Mouse (Mus musculus): ENCODE results near the gene Rgs6. TPM values are rescaled to one million over a fixed set of nuclear protein-coding genes. Genes with fewer than 3 reads are reported as not detected.

Gene Rgs6
- polyA plus RNA-seq, 1 experiment, result 2.9 TPM

- 71% methylated on average over 3 of the region's 3 CpGs for WGBS
- Histone ChIP-seq H3K27me3 (replicated peaks; ENCODE audit: control insufficient read depth, insufficient read depth, low read length) (no peaks in the 10 kb centered on the region), H3K36me3 (ENCODE audit: control insufficient read depth, insufficient read depth, low read length) (no peaks in the 10 kb centered on the region), H3K4me1 (ENCODE audit: control insufficient read depth, insufficient read depth, low read length) (no peaks in the 10 kb centered on the region), H3K27ac (ENCODE audit: insufficient read depth, low read depth, low read length) (no peak overlapping the region), H3K4me3 (ENCODE audit: insufficient read depth, low read depth, low read length) (no peak overlapping the region)
- TF ChIP-seq CTCF (conservative IDR thresholded peaks at IDR 0.05; ENCODE audit: insufficient read depth, insufficient read length, low read depth, low read length), result peak; percentile 40
- TF ChIP-seq POLR2A (IDR thresholded peaks at IDR 0.05; ENCODE audit: low read depth, low read length), result no peak
- no peak for DNase-seq
These were observed 438.9 kb downstream of the Rgs6 start for GRCm38 (mm10) chr12:83026985-83027384.

DNA sequence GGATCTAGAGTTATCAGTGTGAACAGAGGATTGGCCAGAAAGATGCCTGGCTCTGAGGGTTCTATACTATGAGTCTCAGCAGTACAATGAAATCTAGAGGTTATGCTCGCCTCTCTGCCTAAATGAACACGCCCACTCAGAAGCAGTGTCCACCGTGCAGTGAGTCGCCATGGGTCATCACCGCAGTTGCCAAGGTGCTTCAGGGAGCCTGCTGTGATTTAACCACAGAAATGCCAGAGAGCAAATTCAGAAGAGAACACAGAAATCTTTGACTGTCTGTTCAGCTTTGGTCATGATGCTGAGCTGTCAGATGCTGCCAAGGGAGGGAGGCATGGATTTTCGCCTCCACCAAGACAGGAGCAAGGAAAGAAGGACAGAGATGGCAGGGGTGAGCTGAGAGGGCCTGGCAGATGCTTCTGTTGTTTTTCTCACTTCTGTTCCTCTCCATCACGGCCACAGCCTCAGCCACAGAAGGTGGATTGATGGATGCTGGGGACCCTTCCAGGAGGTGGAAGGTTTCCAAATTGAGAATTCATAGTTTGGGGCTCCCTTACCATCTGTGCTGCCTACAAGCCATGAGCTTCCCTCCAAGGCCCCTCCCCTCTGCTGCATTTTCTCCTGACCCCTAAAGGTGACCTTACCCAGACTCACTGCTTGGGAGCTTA is 445.2 kb downstream of the Rgs6 start:
- Histone ChIP-seq H3K27me3 (replicated peaks; ENCODE audit: control insufficient read depth, insufficient read depth, low read length) (no peaks in the 10 kb centered on the region), H3K4me3 (ENCODE audit: insufficient read depth, low read depth, low read length) (no peak overlapping the region), H3K4me1 (ENCODE audit: control insufficient read depth, insufficient read depth, low read length) (no peaks in the 10 kb centered on the region), H3K27ac (ENCODE audit: insufficient read depth, low read depth, low read length) (no peak overlapping the region), H3K36me3 (ENCODE audit: control insufficient read depth, insufficient read depth, low read length) (no peaks in the 10 kb centered on the region)
- TF ChIP-seq POLR2A (IDR thresholded peaks at IDR 0.05; ENCODE audit: low read depth, low read length) (no peak), CTCF (conservative IDR thresholded peaks at IDR 0.05; ENCODE audit: insufficient read depth, insufficient read length, low read depth, low read length) (no peak)
- no peak for DNase-seq
- 59% methylated on average over 7 of the region's 7 CpGs for WGBS

- 83% methylated on average over 3 of the region's 3 CpGs for WGBS
- TF ChIP-seq CTCF (conservative IDR thresholded peaks at IDR 0.05; ENCODE audit: insufficient read depth, insufficient read length, low read depth, low read length) (no peak), POLR2A (IDR thresholded peaks at IDR 0.05; ENCODE audit: low read depth, low read length) (no peak)
- H3K27ac ChIP-seq (ENCODE audit: insufficient read depth, low read depth, low read length), result no peak overlapping the region
- DNase-seq, result no peak
- no peaks in the 10 kb centered on the region for H3K36me3 ChIP-seq (ENCODE audit: control insufficient read depth, insufficient read depth, low read length)
- H3K4me1 ChIP-seq (ENCODE audit: control insufficient read depth, insufficient read depth, low read length), result no peaks in the 10 kb centered on the region
- H3K27me3 ChIP-seq (replicated peaks; ENCODE audit: control insufficient read depth, insufficient read depth, low read length), result no peaks in the 10 kb centered on the region
- no peak overlapping the region for H3K4me3 ChIP-seq (ENCODE audit: insufficient read depth, low read depth, low read length)
These were observed 446.9 kb downstream of the Rgs6 start for GRCm38 (mm10) chr12:83034859-83035569.

GRCm38 (mm10) chr12:83037798-83038560 is 449.9 kb downstream of the Rgs6 start:
- WGBS, result 57% methylated on average over 25 of the region's 25 CpGs
- H3K27ac ChIP-seq (ENCODE audit: insufficient read depth, low read depth, low read length), result no peak overlapping the region
- TF ChIP-seq CTCF (conservative IDR thresholded peaks at IDR 0.05; ENCODE audit: insufficient read depth, insufficient read length, low read depth, low read length) (no peak), POLR2A (IDR thresholded peaks at IDR 0.05; ENCODE audit: low read depth, low read length) (no peak)
- H3K27me3 ChIP-seq (replicated peaks; ENCODE audit: control insufficient read depth, insufficient read depth, low read length), result no peaks in the 10 kb centered on the region
- no peak overlapping the region for H3K4me3 ChIP-seq (ENCODE audit: insufficient read depth, low read depth, low read length)
- H3K4me1 ChIP-seq (ENCODE audit: control insufficient read depth, insufficient read depth, low read length), result no peaks in the 10 kb centered on the region
- no peaks in the 10 kb centered on the region for H3K36me3 ChIP-seq (ENCODE audit: control insufficient read depth, insufficient read depth, low read length)
- DNase-seq, result no peak

- H3K27ac ChIP-seq (ENCODE audit: insufficient read depth, low read depth, low read length), result no peak overlapping the region
- peak; percentile 45 for DNase-seq
- no peak for TF ChIP-seq POLR2A (IDR thresholded peaks at IDR 0.05; ENCODE audit: low read depth, low read length)
- TF ChIP-seq CTCF (conservative IDR thresholded peaks at IDR 0.05; ENCODE audit: insufficient read depth, insufficient read length, low read depth, low read length), result no peak
- H3K4me3 ChIP-seq (ENCODE audit: insufficient read depth, low read depth, low read length), result no peak overlapping the region
- no peaks in the 10 kb centered on the region for H3K4me1 ChIP-seq (ENCODE audit: control insufficient read depth, insufficient read depth, low read length)
- H3K27me3 ChIP-seq (replicated peaks; ENCODE audit: control insufficient read depth, insufficient read depth, low read length), result no peaks in the 10 kb centered on the region
- no peaks in the 10 kb centered on the region for H3K36me3 ChIP-seq (ENCODE audit: control insufficient read depth, insufficient read depth, low read length)
- whole genome bisulfite sequencing, result 68% methylated on average over 7 of the region's 7 CpGs
These were observed 450.7 kb downstream of the Rgs6 start for GRCm38 (mm10) chr12:83038779-83039178.

DNA sequence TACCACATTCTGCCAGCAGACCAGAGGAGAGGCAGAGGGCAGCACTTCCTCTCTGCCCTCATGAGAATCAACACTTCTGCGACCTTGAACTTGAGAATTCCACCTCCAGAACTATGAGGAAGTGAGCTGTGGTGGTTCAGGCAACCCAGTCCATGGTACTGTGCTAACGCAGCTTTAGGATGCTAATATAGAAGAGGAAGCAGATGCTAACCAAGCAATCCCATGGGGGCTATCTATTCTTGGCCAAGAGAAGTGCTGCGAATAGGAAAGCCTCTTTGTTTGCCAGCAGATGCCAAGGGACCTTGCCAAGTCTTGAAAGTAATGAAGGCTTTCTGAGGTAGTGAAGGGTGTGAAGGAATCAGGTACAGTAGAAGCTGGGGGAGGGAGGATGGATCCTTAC is 451.8 kb downstream of the Rgs6 start:
- Histone ChIP-seq H3K4me3 (ENCODE audit: insufficient read depth, low read depth, low read length) (no peak overlapping the region), H3K27ac (ENCODE audit: insufficient read depth, low read depth, low read length) (no peak overlapping the region), H3K36me3 (ENCODE audit: control insufficient read depth, insufficient read depth, low read length) (no peaks in the 10 kb centered on the region), H3K4me1 (ENCODE audit: control insufficient read depth, insufficient read depth, low read length) (no peaks in the 10 kb centered on the region), H3K27me3 (replicated peaks; ENCODE audit: control insufficient read depth, insufficient read depth, low read length) (no peaks in the 10 kb centered on the region)
- 64% methylated on average over 3 of the region's 3 CpGs for WGBS
- no peak for TF ChIP-seq CTCF (conservative IDR thresholded peaks at IDR 0.05; ENCODE audit: insufficient read depth, insufficient read length, low read depth, low read length)
- TF ChIP-seq POLR2A (IDR thresholded peaks at IDR 0.05; ENCODE audit: low read depth, low read length), result no peak
- no peak for DNase-seq

All from kidney, adult 2 months (tissue).